Mouse (Mus musculus): ENCODE measurements around the gene Nktr.

GRCm38 (mm10) chr9:121762248-121762647 is 43.3 kb downstream of the Nktr start:
- TF ChIP-seq CTCF (IDR thresholded peaks at IDR 0.05; ENCODE audit: low read depth) (no peak), EP300 (IDR thresholded peaks at IDR 0.05; ENCODE audit: low read depth) (no peak)

Data from heart, postnatal 0 days (tissue).